Mouse (Mus musculus) cortical plate, adult 2 months (tissue): ENCODE measurements at regions not wholly inside any gene's neighbourhood (a gene's known extent, or its start where the extent isn't known, plus 50 kb on each side); places are given as distances from the start of the nearest gene placed in this dataset.
A peak's percentile ranks its signal among the peaks of the same experiment; 100 is the strongest.

ENCODE experiments used
- H3K27ac ChIP-seq: fragments of 200-500 bp; 2 replicates; pipeline ENCODE4 v1.5.1; 2012; ENCODE audit warnings: low read length, control low read depth, inconsistent platforms; ENCODE audit not compliant: insufficient read depth
- H3K4me1 ChIP-seq: fragments of 200-500 bp; 2 replicates; pipeline ENCODE4 v1.6.1; 2011; ENCODE audit warnings: low read length; ENCODE audit not compliant: control insufficient read depth, insufficient read depth
- H3K4me3 ChIP-seq: fragments of 200-500 bp; 2 replicates; pipeline ENCODE4 v1.5.1; 2011; ENCODE audit warnings: mild to moderate bottlenecking, low read length, control low read depth; ENCODE audit not compliant: insufficient read depth
- CTCF ChIP-seq: fragments of 200-500 bp; IDR thresholded peaks from 2 replicates; pipeline ENCODE4 v1.5.1; 2011; ENCODE audit warnings: mild to moderate bottlenecking, control low read depth, low read length; ENCODE audit not compliant: insufficient read depth; ENCODE audit errors: extremely low read depth
- POLR2A ChIP-seq: fragments of 200-500 bp; IDR thresholded peaks from 2 replicates; pipeline ENCODE4 v1.6.1; 2011; ENCODE audit warnings: mild to moderate bottlenecking, low read length, control low read depth; ENCODE audit not compliant: insufficient read depth; ENCODE audit errors: extremely low read depth

DNA sequence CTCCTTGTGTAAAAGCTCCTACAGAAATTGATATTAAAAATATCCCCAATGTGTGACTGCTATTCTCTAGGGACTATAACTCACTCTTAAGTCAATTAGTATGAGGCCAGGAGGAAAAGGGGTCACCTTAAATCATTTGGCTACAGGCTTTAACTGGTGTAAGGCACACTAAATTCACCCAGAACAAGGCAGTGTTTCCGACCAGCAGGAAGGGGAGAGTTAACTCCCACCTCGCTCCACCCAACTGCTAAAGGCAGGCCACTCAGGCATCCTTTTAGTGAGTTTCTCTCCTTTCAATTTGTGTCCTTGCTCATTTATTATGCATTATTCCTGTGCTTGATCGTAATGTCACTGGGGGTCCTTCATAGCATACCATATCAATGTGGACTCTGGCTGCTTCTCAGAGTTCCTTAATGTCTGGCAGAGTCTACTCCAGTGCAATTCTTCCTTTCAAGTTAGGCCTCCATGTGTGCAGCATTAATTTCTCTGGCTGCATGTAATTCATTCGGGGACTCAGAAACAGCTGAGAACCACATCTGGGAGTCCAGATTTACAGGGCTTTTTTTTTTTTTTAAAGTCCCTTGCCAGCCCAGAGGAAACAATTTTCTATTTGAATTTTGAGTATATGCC lies 133.8 kb downstream of the Gm10192 start:
- no peak overlapping the region for H3K27ac ChIP-seq
- no peak for TF ChIP-seq CTCF
- no peak for TF ChIP-seq POLR2A
- no peaks in the 10 kb centered on the region for H3K4me1 ChIP-seq
- no peak overlapping the region for H3K4me3 ChIP-seq

DNA sequence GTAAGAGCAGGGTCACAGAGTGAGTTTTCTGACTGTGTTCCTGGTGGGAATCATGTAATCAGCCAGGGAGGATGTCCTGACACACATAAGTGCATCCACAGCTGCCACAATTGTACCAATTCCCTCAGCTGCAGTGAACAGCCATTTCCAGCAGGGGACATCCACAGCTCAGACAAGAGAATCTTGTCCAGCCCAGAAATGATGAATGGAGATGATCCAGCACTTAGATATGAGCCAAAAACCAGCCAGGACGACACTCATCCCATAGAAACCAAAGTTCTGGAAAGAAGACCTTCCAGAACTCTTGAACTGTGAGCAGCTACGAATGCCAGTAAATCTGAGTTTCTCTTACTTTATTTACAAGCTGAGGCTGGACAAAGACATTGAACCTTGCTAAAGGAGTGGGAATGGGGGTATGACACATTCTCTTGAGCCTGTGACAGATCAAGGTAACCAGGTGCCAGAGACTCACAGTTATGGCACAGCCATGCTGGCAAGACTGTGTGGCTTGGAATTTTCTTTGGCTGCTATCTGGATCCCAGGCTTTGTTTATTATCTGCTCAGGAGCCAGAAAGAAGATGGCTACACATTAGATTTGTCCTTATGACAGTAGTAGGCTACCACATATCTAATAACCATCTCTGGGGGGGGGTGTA lies 145.1 kb downstream of the Gm10192 start:
- Histone ChIP-seq H3K4me3 (no peak overlapping the region), H3K4me1 (no peaks in the 10 kb centered on the region), H3K27ac (no peak overlapping the region)
- peak; percentile 96 for TF ChIP-seq CTCF
- TF ChIP-seq POLR2A, result no peak

DNA sequence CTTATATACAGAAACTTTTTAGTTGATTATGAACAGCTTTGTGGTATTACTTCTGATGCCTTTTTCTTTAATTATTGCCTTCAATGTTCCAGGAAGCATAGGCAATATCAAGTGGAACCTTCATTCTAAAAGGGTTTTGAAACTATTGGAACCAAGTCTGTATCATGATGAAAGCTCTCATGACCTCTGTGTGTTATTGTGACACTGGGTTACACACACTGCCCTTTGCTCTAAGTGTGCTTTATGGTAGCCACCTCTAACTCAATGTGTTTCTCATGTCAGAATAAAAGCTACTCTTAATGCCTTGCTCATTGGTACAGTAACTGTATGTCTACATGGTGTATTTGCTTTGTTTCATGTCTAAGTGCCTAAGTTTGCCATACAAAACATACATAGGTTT lies 154.0 kb downstream of the Gm10192 start:
- no peak overlapping the region for H3K4me3 ChIP-seq
- TF ChIP-seq POLR2A, result no peak
- no peak for TF ChIP-seq CTCF
- no peak overlapping the region for H3K27ac ChIP-seq
- H3K4me1 ChIP-seq, result no peaks in the 10 kb centered on the region

DNA sequence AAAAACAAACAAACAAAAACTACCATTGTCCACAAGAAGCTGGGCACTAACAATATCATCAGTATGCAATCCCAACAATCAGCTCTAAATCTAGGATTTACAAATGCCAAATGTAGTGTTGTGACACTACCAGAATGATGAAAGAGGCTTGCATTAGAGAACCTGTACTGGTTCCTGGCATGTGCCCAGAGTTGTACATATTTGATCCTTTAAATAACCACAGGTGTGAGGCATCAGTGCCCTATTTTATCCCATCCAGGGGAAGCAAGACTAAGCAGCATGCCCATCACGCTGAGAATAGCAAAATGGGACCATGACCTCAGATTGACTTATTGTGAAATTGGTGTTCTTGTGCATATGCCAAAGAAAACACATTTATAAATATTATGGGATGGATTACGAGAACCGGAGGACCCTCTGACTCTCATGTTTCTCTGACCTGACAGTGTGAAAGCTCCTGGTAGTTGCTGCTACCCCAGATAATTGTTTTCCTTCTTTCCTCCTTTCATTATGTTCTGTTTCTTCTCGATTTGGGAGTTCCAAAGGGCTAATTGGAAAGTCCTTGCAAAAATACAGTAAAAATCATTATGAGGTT lies 157.4 kb downstream of the Gm10192 start:
- no peak for TF ChIP-seq CTCF
- Histone ChIP-seq H3K27ac (no peak overlapping the region), H3K4me1 (no peaks in the 10 kb centered on the region), H3K4me3 (no peak overlapping the region)

DNA sequence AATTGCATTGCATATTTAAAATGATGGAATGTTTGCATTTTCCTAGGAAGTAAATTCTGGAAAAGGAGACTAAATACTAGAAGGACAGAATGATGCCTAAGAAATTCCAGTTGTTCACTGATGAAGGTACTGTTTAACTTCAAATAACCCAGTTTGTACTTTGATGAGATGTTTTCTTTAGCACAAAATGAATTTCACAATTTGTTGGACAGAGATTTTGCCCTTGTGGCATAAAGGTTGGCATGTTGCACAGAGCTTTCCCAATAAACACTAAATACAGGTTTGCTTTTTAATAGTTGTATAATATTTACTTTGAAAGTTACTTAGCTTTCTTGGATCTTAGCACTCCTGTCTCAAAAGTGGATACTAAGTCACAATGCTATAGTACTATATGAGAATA lies 181.6 kb downstream of the Gm10192 start:
- H3K27ac ChIP-seq, result no peak overlapping the region
- TF ChIP-seq POLR2A (no peak), CTCF (no peak)

DNA sequence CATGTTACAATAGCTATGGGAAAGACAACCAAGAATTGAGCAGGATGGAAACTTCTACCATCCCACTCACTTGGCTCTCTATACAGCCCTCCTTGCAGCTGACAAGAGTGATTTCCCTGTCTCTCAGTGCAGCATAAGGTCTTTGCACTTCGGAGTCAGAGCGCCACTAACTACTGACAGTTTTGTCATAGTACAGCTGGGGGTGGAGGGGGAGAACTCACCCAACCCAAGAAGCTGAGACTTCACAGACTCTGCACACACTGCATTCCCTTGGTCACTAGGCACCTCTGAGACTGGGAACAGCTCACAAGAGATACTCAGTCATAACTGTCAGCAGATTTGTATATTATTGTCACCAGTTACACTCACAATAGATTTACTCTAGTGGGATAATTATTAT lies 195.3 kb upstream of the Gm12695 start:
- Histone ChIP-seq H3K27ac (no peak overlapping the region), H3K4me3 (no peak overlapping the region), H3K4me1 (no peaks in the 10 kb centered on the region; the same call in 1 of the 2 replicates)
- no peak for TF ChIP-seq CTCF

More for the DNA sequence above, 181.6 kb downstream of the Gm10192 start:
- H3K4me1 ChIP-seq, result no peaks in the 10 kb centered on the region
- H3K4me3 ChIP-seq, result no peak overlapping the region

DNA sequence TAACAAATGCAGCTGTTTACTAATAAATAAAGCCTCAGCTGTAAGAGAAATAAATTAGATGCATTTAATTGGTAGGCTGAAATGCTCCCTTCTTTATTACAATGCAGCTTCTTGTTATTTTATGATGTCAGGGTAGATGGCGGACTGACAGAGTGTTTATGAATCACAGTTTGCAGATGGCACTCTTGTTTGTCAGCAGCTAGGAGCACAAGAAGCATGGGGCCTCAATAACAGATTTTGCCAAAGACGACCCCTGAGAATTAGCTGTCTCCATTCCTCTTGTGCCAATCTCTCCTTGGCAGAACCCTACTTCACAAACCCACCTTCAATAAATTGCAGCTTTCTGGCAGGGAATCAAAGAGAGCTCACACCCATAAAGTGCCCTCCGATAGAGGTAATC lies 194.9 kb upstream of the Gm12695 start:
- no peak overlapping the region for H3K4me3 ChIP-seq
- no peaks in the 10 kb centered on the region; the same call in 1 of the 2 replicates for H3K4me1 ChIP-seq
- H3K27ac ChIP-seq, result no peak overlapping the region
- no peak for TF ChIP-seq POLR2A
- TF ChIP-seq CTCF, result no peak

DNA sequence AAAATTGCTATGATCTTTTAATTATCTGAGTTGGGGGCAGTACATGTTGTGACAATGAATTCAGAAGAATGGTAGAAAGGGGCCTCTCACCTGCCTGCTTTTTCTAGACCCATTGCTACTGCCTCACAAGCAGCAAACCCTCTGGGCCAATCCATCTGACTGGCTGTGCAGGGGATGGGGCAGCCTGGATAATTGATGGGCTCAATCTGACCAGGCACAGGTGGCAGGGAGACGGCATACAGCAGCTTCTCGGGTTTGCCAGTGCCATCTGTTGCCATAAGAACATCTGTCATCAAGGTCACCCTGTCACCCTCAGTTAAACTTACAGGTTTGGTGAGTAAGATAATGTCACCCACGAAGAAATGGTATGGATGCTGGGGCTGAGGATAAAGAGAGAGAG lies 189.9 kb upstream of the Gm12695 start:
- Histone ChIP-seq H3K4me3 (no peak overlapping the region), H3K4me1 (no peaks in the 10 kb centered on the region), H3K27ac (no peak overlapping the region)
- TF ChIP-seq CTCF (no peak), POLR2A (no peak)

DNA sequence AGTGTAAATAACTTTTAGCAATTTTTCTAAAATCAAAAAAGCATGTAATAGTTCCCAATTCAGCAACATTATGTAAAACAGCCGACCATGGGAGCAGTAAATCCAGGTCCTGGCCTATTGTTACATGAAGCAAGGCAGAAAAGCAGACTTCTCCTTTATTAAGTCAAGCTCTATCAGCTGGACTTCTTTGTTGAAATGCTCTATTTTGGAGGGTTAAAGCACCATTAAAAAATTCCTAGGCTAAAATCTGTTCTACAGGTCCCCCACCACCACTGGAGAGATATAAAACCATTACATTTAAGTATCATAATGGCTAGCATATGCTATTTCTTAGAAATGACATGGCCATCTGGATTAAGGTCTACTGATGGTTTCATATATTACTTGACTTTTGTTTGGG lies 188.8 kb upstream of the Gm12695 start:
- no peaks in the 10 kb centered on the region for H3K4me1 ChIP-seq
- TF ChIP-seq CTCF, result no peak
- TF ChIP-seq POLR2A, result no peak
- no peak overlapping the region for H3K27ac ChIP-seq
- H3K4me3 ChIP-seq, result no peak overlapping the region

DNA sequence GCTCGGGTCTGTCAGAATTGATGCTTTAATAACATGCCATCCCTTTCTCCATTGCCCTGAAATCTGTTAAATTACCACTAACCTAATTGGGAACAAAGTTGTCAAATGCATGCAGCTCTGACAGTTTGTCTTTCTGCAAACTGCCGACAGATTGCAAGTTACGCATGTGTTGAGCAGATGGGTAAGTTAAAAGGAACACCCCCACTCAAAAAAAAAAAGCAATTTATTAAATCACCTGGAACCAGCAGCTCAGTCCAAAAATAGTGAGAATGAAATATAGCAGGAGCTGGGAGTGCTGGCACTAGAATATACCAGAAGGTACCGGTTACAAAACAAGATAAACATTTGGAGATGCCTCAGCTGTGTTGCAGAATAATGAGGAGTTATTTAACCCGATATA lies 184.2 kb upstream of the Gm12695 start:
- Histone ChIP-seq H3K27ac (no peak overlapping the region), H3K4me1 (peaks cover 2% of the 10 kb centered on the region; the same call in 1 of the 2 replicates), H3K4me3 (no peak overlapping the region)
- TF ChIP-seq POLR2A (no peak), CTCF (no peak)
